ENCODE assay signal across 9 mouse cellular contexts in the genomic region with DNA sequence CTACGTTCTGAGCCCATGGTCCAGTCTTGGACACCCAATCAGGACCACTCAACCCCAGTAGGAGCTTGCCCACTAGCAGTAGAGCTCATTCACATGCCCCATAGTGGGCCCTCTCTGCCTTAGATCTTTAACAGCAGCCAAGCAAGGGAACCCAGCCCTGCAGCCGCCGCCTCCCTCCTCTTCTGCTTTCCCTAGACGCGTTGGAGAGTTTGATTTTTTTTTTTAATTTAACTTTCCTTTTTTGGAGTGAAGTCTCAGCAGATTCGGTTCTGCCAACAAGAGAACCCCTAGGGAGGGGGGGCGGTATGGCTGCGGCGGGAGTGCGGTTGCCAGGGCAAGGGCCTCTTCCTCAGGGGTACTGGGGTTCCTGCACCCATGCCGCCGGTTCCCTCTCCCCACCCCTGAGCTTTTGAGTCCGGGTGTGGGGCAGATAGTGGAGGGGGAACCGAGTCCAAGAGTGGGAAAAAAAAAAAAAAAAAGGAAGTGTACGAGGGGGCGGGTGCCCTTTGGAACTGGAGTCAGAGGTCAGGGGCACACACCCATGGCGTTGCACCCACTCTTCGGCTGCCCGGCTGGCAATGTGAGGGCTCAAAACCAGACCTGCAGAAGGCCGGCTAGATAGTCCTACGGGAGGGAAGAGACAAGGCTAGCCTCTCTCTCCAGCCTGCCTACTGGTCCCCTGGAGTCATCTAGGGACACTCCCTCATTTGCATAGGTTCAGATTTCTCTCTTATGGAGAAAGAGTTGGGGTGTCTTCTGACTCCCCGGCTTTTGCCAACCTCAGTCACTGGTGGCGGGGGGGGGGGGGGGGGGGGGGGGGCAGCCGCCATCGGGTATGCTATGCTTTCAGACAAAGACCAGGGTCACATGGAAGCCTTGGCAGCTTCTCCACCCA. TPM values are rescaled to one million over a fixed set of nuclear protein-coding genes. Genes with fewer than 3 reads are reported as not detected.
DNase-seq lines count a peak whose midpoint lies in the region; ATAC-seq and TF ChIP-seq lines count a peak whose summit lies in the region.
"Had no signal": no experiment of that assay in that cellular context is flagged by ENCODE, and none has a peak within 500 bp of the region (broad histone marks: within the 10 kb centered on the region; RNA-seq: fewer than 3 reads in every experiment).

No protein-coding gene starts in this region.

- H3K4me1 ChIP-seq in cerebellum, adult 2 months (ENCODE audit: control insufficient read depth, insufficient read depth, low read length), result peaks cover 15% of the 10 kb centered on the region
- peaks cover 51% of the 10 kb centered on the region for H3K4me1 ChIP-seq in embryonic facial prominence, embryonic 12.5 days
- H3K4me1 ChIP-seq in hindbrain, embryonic 11.5 days (replicated peaks; ENCODE audit: control insufficient read depth, insufficient read depth, low read length), result peaks cover 12% of the 10 kb centered on the region
- peaks cover 57% of the 10 kb centered on the region for H3K4me1 ChIP-seq in limb, embryonic 13.5 days
- H3K4me1 ChIP-seq in midbrain, embryonic 14.5 days (ENCODE audit: control insufficient read depth, insufficient read depth, low read length), result peaks cover 34% of the 10 kb centered on the region
- peaks cover 35% of the 10 kb centered on the region for H3K4me1 ChIP-seq in thymus, adult 2 months (replicated peaks; ENCODE audit: control insufficient read depth, insufficient read depth, low read length)

- H3K9ac ChIP-seq in embryonic facial prominence, embryonic 12.5 days, result peak overlapping the region; percentile 42
- peak overlapping the region; percentile 51 for H3K9ac ChIP-seq in hindbrain, embryonic 11.5 days (ENCODE audit: low read depth, low read length)
- H3K9ac ChIP-seq in limb, embryonic 13.5 days, result peak overlapping the region; percentile 54; the same call in 1 of the 2 replicates
- H3K9ac ChIP-seq in midbrain, embryonic 14.5 days (replicated peaks; ENCODE audit: low read length), result peak overlapping the region; percentile 57

- no peaks in the 10 kb centered on the region for H3K9me3 ChIP-seq in embryonic facial prominence, embryonic 12.5 days
- no peaks in the 10 kb centered on the region for H3K9me3 ChIP-seq in hindbrain, embryonic 11.5 days (ENCODE audit: control insufficient read depth, low read length)
- no peaks in the 10 kb centered on the region for H3K9me3 ChIP-seq in limb, embryonic 13.5 days
- H3K9me3 ChIP-seq in midbrain, embryonic 14.5 days (ENCODE audit: control insufficient read depth, low read length), result no peaks in the 10 kb centered on the region

- peak overlapping the region; percentile 94; the same call in 1 of the 2 replicates for H3K27ac ChIP-seq in cerebellum, adult 2 months (ENCODE audit: insufficient read depth, low read length)
- H3K27ac ChIP-seq in embryonic facial prominence, embryonic 12.5 days, result peak overlapping the region; percentile 90
- H3K27ac ChIP-seq in hindbrain, embryonic 11.5 days (ENCODE audit: low read depth, low read length), result peak overlapping the region; percentile 48
- H3K27ac ChIP-seq in limb, embryonic 13.5 days, result peak overlapping the region; percentile 94
- H3K27ac ChIP-seq in midbrain, embryonic 14.5 days (replicated peaks; ENCODE audit: low read depth, low read length), result peak overlapping the region; percentile 86
- H3K27ac ChIP-seq in thymus, adult 2 months (ENCODE audit: control insufficient read depth, insufficient read depth, low read length), result no peak overlapping the region

- ATAC-seq in embryonic facial prominence, embryonic 12.5 days (ENCODE audit: insufficient number of reproducible peaks, insufficient read depth, low FRiP score, low TSS enrichment), result peak; percentile 19; the same call in 1 of the 2 replicates
- ATAC-seq in hindbrain, embryonic 11.5 days (ENCODE audit: low FRiP score), result peak; percentile 15
- ATAC-seq in limb, embryonic 13.5 days (ENCODE audit: low FRiP score, low read depth), result peak; percentile 14
- ATAC-seq in midbrain, embryonic 14.5 days (ENCODE audit: low FRiP score, low TSS enrichment), result peak; percentile 8; the same call in 1 of the 2 replicates

- WGBS in cerebellum, adult 2 months, result 13% methylated on average over 25 of the region's 25 CpGs
- WGBS in embryonic facial prominence, embryonic 12.5 days, result 3% methylated on average over 24 of the region's 25 CpGs
- WGBS in hindbrain, embryonic 11.5 days, result 3% methylated on average over 21 of the region's 25 CpGs
- 4% methylated on average over 23 of the region's 25 CpGs for WGBS in limb, embryonic 13.5 days
- WGBS in midbrain, embryonic 14.5 days, result 4% methylated on average over 23 of the region's 25 CpGs
- under 1% methylated on average over 25 of the region's 25 CpGs for WGBS in thymus, adult 2 months

- peak overlapping the region; percentile 83 for H3K4me2 ChIP-seq in embryonic facial prominence, embryonic 12.5 days (replicated peaks)
- peak overlapping the region; percentile 78 for H3K4me2 ChIP-seq in hindbrain, embryonic 11.5 days (replicated peaks; ENCODE audit: low read depth, low read length)
- H3K4me2 ChIP-seq in limb, embryonic 13.5 days (replicated peaks), result peak overlapping the region; percentile 91
- H3K4me2 ChIP-seq in midbrain, embryonic 14.5 days (ENCODE audit: low read length), result peak overlapping the region; percentile 94

- H3K4me3 ChIP-seq in cerebellum, adult 2 months (replicated peaks; ENCODE audit: insufficient read depth, low read depth, low read length), result peak overlapping the region; percentile 89
- peak overlapping the region; percentile 66 for H3K4me3 ChIP-seq in embryonic facial prominence, embryonic 12.5 days
- peak overlapping the region; percentile 82 for H3K4me3 ChIP-seq in hindbrain, embryonic 11.5 days (ENCODE audit: low read depth, low read length)
- peak overlapping the region; percentile 94 for H3K4me3 ChIP-seq in limb, embryonic 13.5 days
- peak overlapping the region; percentile 75 for H3K4me3 ChIP-seq in midbrain, embryonic 14.5 days (replicated peaks; ENCODE audit: low read depth, low read length)
- peak overlapping the region; percentile 46 for H3K4me3 ChIP-seq in thymus, adult 2 months (ENCODE audit: control insufficient read depth, insufficient read depth, low read length)

- TF ChIP-seq CTCF in cerebellum, adult 2 months (IDR thresholded peaks at IDR 0.05; ENCODE audit: borderline replicate concordance, insufficient read depth, low read depth, low read length), result no peak
- TF ChIP-seq CTCF in thymus, adult 2 months (IDR thresholded peaks at IDR 0.05; ENCODE audit: borderline replicate concordance, control insufficient read depth, extremely low read depth, insufficient read depth, low read length, poor library complexity), result no peak

- TF ChIP-seq POLR2A in cerebellum, adult 2 months (IDR thresholded peaks at IDR 0.05; ENCODE audit: borderline replicate concordance, insufficient read depth, low read length), result no peak
- no peak for TF ChIP-seq POLR2A in thymus, adult 2 months (IDR thresholded peaks at IDR 0.05; ENCODE audit: control insufficient read depth, extremely low read depth, insufficient read depth, low read length, poor library complexity)

- no peaks in the 10 kb centered on the region for H3K36me3 ChIP-seq in embryonic facial prominence, embryonic 12.5 days
- H3K36me3 ChIP-seq in hindbrain, embryonic 11.5 days (ENCODE audit: control insufficient read depth, insufficient read depth, low read length), result no peaks in the 10 kb centered on the region
- H3K36me3 ChIP-seq in limb, embryonic 13.5 days, result no peaks in the 10 kb centered on the region
- H3K36me3 ChIP-seq in midbrain, embryonic 14.5 days (ENCODE audit: control insufficient read depth, insufficient read depth, low read length), result no peaks in the 10 kb centered on the region
- no peaks in the 10 kb centered on the region for H3K36me3 ChIP-seq in thymus, adult 2 months (ENCODE audit: control insufficient read depth, insufficient read depth, low read length)

- H3K27me3 ChIP-seq in cerebellum, adult 2 months (ENCODE audit: control insufficient read depth, insufficient read depth, low read length), result no peaks in the 10 kb centered on the region
- no peaks in the 10 kb centered on the region for H3K27me3 ChIP-seq in embryonic facial prominence, embryonic 12.5 days
- H3K27me3 ChIP-seq in hindbrain, embryonic 11.5 days (ENCODE audit: control insufficient read depth, insufficient read depth, low read length), result no peaks in the 10 kb centered on the region
- H3K27me3 ChIP-seq in limb, embryonic 13.5 days, result no peaks in the 10 kb centered on the region
- H3K27me3 ChIP-seq in midbrain, embryonic 14.5 days (ENCODE audit: control insufficient read depth, insufficient read depth, low read length), result peaks cover 4% of the 10 kb centered on the region; the same call in 1 of the 2 replicates
- H3K27me3 ChIP-seq in thymus, adult 2 months (ENCODE audit: control insufficient read depth, insufficient read depth, low read length), result no peaks in the 10 kb centered on the region
- H3K27me3 ChIP-seq: Patski had no signal

- peak; percentile 44 to 55 for DNase-seq in cerebellum, adult 2 months
- DNase-seq in cerebellum, postnatal 4 days (ENCODE audit: low spot score in 2 of 2), result no peak
- peak; percentile 64 for DNase-seq in A20 (ENCODE audit: low read depth, low spot score)
- DNase-seq in hindbrain, embryonic 11.5 days (ENCODE audit: low spot score), result no peak
- DNase-seq in midbrain, embryonic 14.5 days, result no peak
- DNase-seq in thymus, adult 2 months, result peak; percentile 44

RNA-seq across cellular contexts. Expression of a gene that starts 1.0 kb away (rescaled TPM):
- polyA plus RNA-seq in cerebellum, adult 2 months (2012; rRNA removed), result 86.8 and 93.2 TPM in 2 replicates
- polyA plus RNA-seq in embryonic facial prominence, embryonic 12.5 days (2016; fragmentation: Nextera tagmentation; extraction: Ambion mirVana), result 31.6 and 33.4 TPM in 2 replicates
- polyA plus RNA-seq in hindbrain, embryonic 11.5 days (2014; fragmentation: Nextera tagmentation; extraction: Ambion mirVana), result 14.5 and 21.2 TPM in 2 replicates
- 33.9 and 34.9 TPM in 2 replicates for polyA plus RNA-seq in limb, embryonic 13.5 days (2015; fragmentation: Nextera tagmentation; extraction: Ambion mirVana)
- polyA plus RNA-seq in midbrain, embryonic 14.5 days (2014; fragmentation: Nextera tagmentation; extraction: Ambion mirVana), result 23.7 and 24.0 TPM in 2 replicates
- 75.8 and 98.4 TPM in 2 replicates for polyA plus RNA-seq in thymus, adult 2 months (2012; rRNA removed)

Comparison
In these comparisons a context has a peak if more than half of its experiments do, and no peak if none do; other contexts are left out.
1. DNase-seq: peak in cerebellum, adult 2 months (2 of 2), A20 (single experiment) and thymus, adult 2 months (single experiment); none in cerebellum, postnatal 4 days (0 of 2), hindbrain, embryonic 11.5 days (single experiment) and midbrain, embryonic 14.5 days (single experiment).
2. Peak in every context shown above with its lines, with median percentiles within 50 percentile points of each other: H3K4me3 ChIP-seq, ATAC-seq, H3K4me2 ChIP-seq and H3K9ac ChIP-seq.